Mouse (Mus musculus) central nervous system, embryonic 14 days (tissue): Measurements from ENCODE around the gene Uba6. TPM values are rescaled to one million over a fixed set of nuclear protein-coding genes. Genes with fewer than 3 reads are reported as not detected.

Experiments
- polyA plus RNA-seq: library from polyadenylated mRNA; depleted of rRNA; stranded (reverse); fragments of >200 nt; gene quantifications from 2 replicates; pipeline ENCODE4 v1.2.3, GENCODE M21; 2012; rRNA removed

Uba6 gene
- polyA plus RNA-seq = 9.5 and 11.2 TPM in 2 replicates

DNA sequence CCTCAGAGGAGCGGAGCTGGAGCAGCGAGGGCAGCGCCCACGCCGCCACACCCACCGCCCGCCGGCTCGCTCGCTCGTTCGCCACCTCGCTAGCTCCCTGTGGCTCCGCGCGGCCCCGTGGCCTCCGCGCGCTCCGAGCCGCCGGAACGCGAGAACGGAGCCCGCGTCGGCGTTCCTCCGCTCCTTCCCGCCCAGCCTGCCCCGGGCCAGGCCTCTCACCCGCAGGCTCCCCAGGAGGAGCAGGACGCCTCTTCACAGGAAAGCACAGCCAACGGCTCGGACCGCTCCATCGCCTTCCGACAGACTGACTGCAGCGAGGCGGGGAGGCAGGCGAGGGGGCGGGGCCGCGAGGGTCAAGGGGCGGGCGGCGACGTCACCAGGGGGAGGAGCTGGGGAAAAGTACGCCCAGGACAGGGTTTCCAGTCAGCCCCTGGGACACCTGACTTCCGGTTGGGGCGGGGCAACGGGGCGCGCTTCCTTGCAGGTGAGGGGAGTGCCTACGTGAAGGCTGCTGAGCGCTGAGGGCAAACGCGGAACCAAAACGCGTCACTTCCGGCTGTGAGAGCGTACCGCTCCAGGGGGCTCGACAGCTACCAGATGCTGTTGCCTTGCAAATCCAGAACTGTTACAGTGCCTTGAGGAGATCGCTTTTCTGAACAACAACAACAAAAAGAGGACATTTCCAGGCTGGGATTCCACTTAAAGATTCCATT, at the start of gene Uba6:
Uba6 (minus strand) TSS at position 355 of the 713 bp plus-strand sequence.

DNA sequence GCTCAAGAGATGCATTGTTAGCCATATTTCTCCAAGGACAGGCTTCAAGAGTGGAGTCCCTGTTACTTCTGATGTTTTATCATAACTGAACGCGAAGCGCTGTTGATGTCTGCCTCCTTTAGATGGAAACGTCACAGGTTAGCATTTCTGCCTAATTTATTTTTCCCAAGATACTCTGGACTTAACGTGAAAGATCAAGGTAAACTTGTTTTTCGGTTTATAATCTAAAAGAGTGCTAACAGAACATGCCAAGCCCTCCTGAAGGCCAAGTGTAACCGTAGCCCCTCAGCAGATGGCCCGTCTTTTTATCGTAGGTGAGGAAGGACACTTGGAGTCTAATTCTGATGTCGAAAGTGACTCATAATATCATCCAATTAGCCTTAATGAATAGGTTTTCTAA, 25.2 kb upstream of the Uba6 start, which contains the start of gene Gnrhr:
Gnrhr (minus strand) TSS at position 101 of the 400 bp plus-strand sequence.

DNA sequence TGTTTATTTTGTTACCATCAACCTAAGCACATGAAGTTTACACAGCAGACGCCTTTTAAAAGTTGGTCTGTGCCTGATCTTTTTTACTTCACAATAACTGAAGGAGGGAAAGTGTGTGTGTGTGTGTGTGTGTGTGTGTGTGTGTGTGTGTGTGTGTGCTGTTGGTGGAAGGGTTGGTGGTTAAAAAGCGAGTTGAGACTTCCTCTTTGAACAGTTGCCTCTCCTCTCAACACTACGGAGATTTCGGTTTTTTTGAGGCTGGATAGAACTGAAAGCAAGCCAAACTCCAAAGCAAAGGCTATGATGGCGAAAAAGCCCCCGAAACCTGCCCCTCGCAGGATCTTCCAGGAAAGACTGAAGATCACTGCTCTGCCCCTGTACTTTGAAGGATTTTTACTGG, 101.1 kb downstream of the Uba6 start, which contains the start of gene Stap1:
Stap1 (plus strand) TSS at position 209 of the 400 bp plus-strand sequence.

DNA sequence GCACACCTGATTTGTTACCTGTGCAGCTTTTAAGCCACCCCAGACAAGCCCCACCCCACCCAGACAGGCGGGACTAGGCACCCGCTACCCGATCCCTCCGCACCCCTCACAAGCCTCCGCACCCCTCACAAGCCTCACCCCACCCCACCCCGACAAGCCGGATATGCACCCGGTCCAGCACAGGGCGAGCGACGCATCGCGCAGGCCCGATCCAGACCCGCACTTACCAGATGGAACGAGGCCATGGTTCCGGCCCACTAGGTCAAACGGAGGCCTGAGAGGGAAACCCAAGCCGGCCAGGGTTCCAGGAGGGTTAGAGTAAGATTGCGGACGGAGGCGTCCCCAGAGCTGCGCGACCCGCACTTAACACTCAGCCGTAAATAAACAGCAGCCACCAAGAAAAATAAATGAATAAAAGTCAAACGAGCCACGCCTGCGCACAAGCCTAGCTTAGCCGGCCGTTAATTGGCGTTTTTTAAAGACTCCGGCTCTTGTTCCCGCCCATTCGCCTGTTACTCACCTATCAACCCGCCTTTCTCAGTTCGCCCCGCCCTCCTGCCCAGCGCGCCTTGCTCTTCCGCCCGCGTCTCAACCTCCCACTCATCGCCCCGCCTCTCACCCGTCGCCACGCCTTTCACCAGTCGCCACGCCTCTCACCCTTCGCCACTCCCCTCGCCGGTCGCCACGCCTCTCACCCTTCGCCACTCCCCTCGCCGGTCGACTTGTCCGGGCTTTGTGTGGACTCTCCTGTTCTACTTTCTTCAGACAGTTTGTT, 107.3 kb downstream of the Uba6 start, which contains the start of gene Cenpc1:
Cenpc1 (minus strand) TSS at position 483 of the 775 bp plus-strand sequence.

Other genes with a start within 250 kb of the Uba6 start
- 22.4 and 25.1 TPM in 2 replicates for gene Cenpc1, start 107.2 kb downstream of the Uba6 start, polyA plus RNA-seq
- 0.14 and 0.18 TPM in 2 replicates for gene Stap1, start 101.1 kb downstream of the Uba6 start, polyA plus RNA-seq
- not detected in 2 replicates for gene Gnrhr, start 25.1 kb upstream of the Uba6 start, polyA plus RNA-seq
- gene Tmprss11c, start 116.5 kb upstream of the Uba6 start, polyA plus RNA-seq = not detected in 2 replicates
- not detected in 2 replicates for gene Tmprss11d, start 200.6 kb upstream of the Uba6 start, polyA plus RNA-seq